Mouse (Mus musculus) gastrocnemius, adult 2 months (tissue): ENCODE measurements around the gene Adamtsl5. TPM values are rescaled to one million over a fixed set of nuclear protein-coding genes. Genes with fewer than 3 reads are reported as not detected.

Experiments used
- DNase-seq: peaks from one replicate; pipeline ENCODE4 v3.0.0; 2022
- H3K27ac ChIP-seq: fragments of 200-600 bp; 2 replicates; pipeline ENCODE4 v1.8.1; 2022; ENCODE audit warnings: mild to moderate bottlenecking
- H3K4me3 ChIP-seq: fragments of 200-600 bp; 2 replicates; pipeline ENCODE4 v1.8.1; 2022; ENCODE audit warnings: mild to moderate bottlenecking, moderate library complexity
- CTCF ChIP-seq: fragments of 200-600 bp; IDR thresholded peaks from 2 replicates; pipeline ENCODE4 v1.8.1; 2022; ENCODE audit warnings: antibody characterized with exemption, mild to moderate bottlenecking, moderate library complexity
- intact Hi-C: fragments of 180-260 bp; cut with DNase I; formaldehyde crosslinking; loops from one replicate; pipeline ENCODE4 v1.15.1; 2025
- total RNA-seq, 2 experiments: library from RNA; stranded (reverse); gene quantifications; 2 replicates each; pipeline ENCODE4 v1.2.3; 2021

The Adamtsl5 gene
- total RNA-seq, 2 experiments from 2014 or later = 26.2 to 43.3 TPM

DNA sequence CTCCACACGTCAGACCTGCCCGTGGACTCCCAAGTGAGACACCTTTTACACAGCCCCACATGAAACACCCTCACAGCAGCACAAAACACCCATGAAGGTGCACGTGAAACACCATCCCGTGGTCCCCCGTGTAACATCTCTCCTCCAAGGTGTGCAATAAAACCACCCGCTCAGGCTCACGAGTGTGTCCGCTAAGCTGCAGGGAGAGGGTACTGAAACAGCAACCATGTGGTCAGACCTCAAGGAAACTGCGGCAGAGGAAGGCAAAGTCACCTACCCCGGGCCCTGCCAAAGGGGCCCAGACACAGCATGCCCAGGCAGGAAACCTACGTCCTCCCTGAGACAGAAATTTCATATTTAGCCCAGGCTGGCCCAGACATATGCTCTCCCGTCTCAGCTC lies 11.9 kb downstream of the Adamtsl5 start:
- Histone ChIP-seq H3K27ac (no peak overlapping the region), H3K4me3 (no peak overlapping the region)
- intact Hi-C loops = no loop called here
- TF ChIP-seq CTCF = no peak
- DNase-seq = no peak

GRCm38 (mm10) chr10:80332525-80332989 lies 15.7 kb downstream of the Adamtsl5 start:
- intact Hi-C loops = no loop called here
- TF ChIP-seq CTCF = no peak
- DNase-seq = no peak
- H3K27ac ChIP-seq = no peak overlapping the region
- no peak overlapping the region for H3K4me3 ChIP-seq

DNA sequence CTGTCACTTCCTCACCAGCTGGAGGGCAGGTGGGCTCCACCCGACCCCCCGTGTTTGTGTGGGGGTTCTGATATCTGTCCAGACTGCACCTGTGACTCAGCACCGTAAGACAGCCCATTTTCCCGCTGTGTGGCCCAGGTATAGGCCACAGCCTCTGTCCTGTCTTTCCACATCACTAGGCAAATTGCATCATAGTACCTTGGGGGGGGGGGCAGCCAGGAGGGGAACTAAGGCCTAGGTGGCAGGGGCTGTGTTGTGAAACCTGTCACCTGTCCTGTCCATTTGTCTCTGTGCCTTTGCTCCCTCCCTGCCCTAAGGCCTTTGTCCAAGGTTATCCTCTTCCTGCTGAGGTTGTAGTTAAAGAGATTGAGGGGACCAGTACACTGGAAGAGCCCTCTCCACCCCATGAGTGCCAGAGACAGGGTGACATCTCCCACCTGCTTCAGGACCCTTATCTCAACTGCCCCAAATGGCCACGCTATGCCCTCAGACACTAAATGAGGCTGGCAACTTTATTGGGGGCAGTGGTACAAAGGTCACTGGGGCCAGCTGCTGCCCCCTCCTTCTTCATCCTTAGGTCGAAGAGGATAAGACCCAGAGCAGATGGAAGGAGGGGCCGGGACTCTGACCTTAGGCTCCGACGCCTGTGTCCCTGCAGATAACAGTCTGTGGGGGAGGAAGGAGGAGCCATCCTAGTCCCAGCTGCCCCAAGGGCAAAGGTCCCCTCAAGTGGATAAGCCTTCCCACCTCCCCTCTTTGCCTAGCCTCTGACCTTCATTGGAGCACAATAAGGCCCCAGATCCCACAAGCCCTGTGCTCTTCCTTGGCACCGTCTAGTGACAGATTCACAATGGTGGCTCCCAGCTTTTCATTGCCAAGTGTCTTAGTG lies 16.3 kb downstream of the Adamtsl5 start:
- Histone ChIP-seq H3K4me3 (no peak overlapping the region), H3K27ac (no peak overlapping the region)
- no peak for TF ChIP-seq CTCF
- intact Hi-C loops = no loop called here
- DNase-seq = no peak

DNA sequence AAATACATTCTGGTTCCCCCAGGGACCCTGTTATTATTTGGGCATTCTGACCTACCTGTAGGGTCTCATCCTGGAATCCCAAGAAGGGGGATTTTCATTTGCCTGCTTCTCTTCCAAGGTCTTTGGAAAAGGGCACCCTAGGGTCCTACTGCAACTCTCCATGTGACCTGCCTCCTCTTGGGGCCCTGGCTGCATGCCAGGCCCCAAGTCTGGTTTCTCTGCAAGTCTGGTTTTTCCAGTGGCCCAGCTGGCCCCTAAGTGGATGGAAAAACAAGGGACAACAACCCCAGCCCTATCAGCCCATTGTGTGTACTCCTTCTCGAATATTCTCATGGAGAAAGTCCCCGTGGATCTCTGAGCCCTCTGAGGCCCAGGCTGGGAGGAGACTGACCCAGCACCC lies 17.3 kb downstream of the Adamtsl5 start:
- H3K27ac ChIP-seq = no peak overlapping the region
- no peak for DNase-seq
- no peak overlapping the region for H3K4me3 ChIP-seq
- intact Hi-C loops = no loop called here
- no peak for TF ChIP-seq CTCF

DNA sequence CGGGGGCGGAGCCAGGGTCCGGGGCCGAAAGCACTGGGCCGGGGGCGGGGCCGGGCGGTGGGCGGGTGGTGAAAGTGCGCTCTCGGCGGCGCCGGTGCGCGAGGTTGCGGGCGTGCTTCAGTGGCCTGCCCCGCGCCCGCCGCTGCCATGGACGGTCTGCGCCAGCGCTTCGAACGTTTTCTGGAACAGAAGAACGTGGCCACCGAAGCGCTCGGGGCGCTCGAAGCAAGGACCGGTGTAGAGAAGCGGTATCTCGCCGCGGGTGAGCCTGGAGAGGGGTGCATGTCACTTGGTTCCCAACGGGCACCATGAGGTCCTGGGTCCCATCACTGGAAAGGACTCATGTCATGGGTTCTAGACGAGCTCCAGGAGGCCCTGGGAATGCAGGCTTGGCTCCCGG lies 18.1 kb downstream of the Adamtsl5 start:
- intact Hi-C loops = no loop called here
- DNase-seq = no peak
- peak overlapping the region; percentile 59; the same call in 1 of the 2 replicates for H3K27ac ChIP-seq
- peak overlapping the region; percentile 74 for H3K4me3 ChIP-seq
- no peak for TF ChIP-seq CTCF

- TF ChIP-seq CTCF = no peak
- peak; percentile 99 for DNase-seq
- intact Hi-C loops = no loop called here
- Histone ChIP-seq H3K4me3 (peak within 1 kb of the TSS; percentile 74), H3K27ac (peak within 1 kb of the TSS; percentile 61)
These were observed 18.7 kb downstream of the Adamtsl5 start, which contains the start of the genes Pcsk4 and Reep6 for GRCm38 (mm10) chr10:80329273-80330081. Pcsk4 (minus strand) TSS chr10:80329498. Reep6 (plus strand) TSS chr10:80329953.

- DNase-seq = no peak
- Histone ChIP-seq H3K27ac (no peak overlapping the region), H3K4me3 (no peak overlapping the region)
- intact Hi-C loops = no loop called here
- TF ChIP-seq CTCF = no peak
These were observed 23.2 kb downstream of the Adamtsl5 start for GRCm38 (mm10) chr10:80325045-80325444.

DNA sequence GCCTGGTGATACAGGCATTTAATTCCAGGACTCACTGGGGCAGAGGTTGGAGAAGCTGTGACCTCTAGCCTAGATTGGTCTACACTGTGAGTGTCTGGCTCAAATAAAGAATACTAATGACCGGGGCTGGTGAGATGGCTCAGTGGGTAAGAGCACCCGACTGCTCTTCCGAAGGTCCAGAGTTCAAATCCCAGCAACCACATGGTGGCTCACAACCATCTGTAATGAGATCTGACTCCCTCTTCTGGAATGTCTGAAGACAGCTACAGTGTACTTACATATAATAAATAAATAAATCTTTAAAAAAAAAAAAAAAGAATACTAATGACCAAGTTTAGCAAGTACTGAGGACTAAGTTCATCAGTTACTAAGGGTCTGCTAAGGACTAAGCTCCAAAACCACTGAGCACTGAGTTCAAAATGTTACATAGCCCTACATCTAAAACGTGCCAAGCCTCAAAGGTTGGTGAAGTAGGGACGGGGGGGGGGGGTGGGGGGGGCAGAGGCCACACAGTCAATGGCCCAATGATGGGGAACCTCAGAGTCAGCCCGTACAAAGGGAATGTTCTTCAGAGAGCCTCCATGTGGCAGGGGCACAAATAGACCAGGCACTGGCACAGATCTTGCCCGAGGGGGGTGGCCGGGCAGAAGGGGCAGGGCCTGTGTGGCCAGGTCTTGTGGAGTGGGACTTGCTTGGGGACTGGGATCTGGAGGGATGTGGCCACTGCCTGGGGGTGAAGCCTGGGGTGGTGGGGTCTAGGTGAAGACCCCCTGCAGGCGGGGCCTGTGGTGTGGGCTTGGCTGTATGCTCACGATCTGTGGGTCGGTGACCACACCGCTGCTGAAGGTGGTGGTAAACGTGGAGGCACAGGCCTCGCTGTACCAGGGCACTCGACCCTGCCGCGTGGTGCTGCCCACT lies 23.8 kb downstream of the Adamtsl5 start:
- intact Hi-C loops = no loop called here
- TF ChIP-seq CTCF = no peak
- Histone ChIP-seq H3K4me3 (peak overlapping the region; percentile 75), H3K27ac (peak overlapping the region; percentile 89)
- no peak for DNase-seq

- H3K4me3 ChIP-seq = peak overlapping the region; percentile 75
- peak; percentile 90 for DNase-seq
- TF ChIP-seq CTCF = peak; percentile 10; the same call in 1 of the 2 replicates
- peak overlapping the region; percentile 89 for H3K27ac ChIP-seq
- intact Hi-C loops = no loop called here
These were observed 24.7 kb downstream of the Adamtsl5 start for GRCm38 (mm10) chr10:80323261-80324119.

GRCm38 (mm10) chr10:80322811-80323211 lies 25.4 kb downstream of the Adamtsl5 start:
- TF ChIP-seq CTCF = no peak
- H3K4me3 ChIP-seq = peak overlapping the region; percentile 75
- no peak for DNase-seq
- intact Hi-C loops = no loop called here
- peak overlapping the region; percentile 89 for H3K27ac ChIP-seq
